Mouse (Mus musculus): ENCODE results near the gene Gckr.

Gene Gckr

GRCm38 (mm10) chr5:31297047-31297757, at the start of gene Gckr:
Gene Gckr (plus strand): TSS chr5:31297443.
- no peak for DNase-seq

- DNase-seq, result no peak
These were observed 46.5 kb upstream of the Gckr start for GRCm38 (mm10) chr5:31250716-31251115.

- peak; percentile 32 for DNase-seq
These were observed 45.6 kb upstream of the Gckr start, which contains the start of gene Krtcap3 for GRCm38 (mm10) chr5:31251541-31252101. Gene Krtcap3 (plus strand): TSS chr5:31251691.

- no peak for DNase-seq
These were observed 45.1 kb upstream of the Gckr start for GRCm38 (mm10) chr5:31252151-31252550.

GRCm38 (mm10) chr5:31252795-31253545, 44.3 kb upstream of the Gckr start:
- no peak for DNase-seq

- DNase-seq, result no peak
These were observed 43.4 kb upstream of the Gckr start for GRCm38 (mm10) chr5:31253806-31254205.

GRCm38 (mm10) chr5:31254452-31254851, 42.8 kb upstream of the Gckr start:
- no peak for DNase-seq

- no peak for DNase-seq
These were observed 42.3 kb upstream of the Gckr start for GRCm38 (mm10) chr5:31254901-31255300.

- DNase-seq, result no peak
These were observed 41.9 kb upstream of the Gckr start for GRCm38 (mm10) chr5:31255381-31255780.

- DNase-seq, result no peak
These were observed 41.3 kb upstream of the Gckr start for GRCm38 (mm10) chr5:31255971-31256370.

GRCm38 (mm10) chr5:31257616-31258015, 39.6 kb upstream of the Gckr start:
- DNase-seq, result no peak

GRCm38 (mm10) chr5:31266101-31266500, 31.1 kb upstream of the Gckr start:
- no peak for DNase-seq

- DNase-seq, result no peak
These were observed 29.6 kb upstream of the Gckr start for GRCm38 (mm10) chr5:31267686-31268085.

- no peak for DNase-seq
These were observed 24.2 kb upstream of the Gckr start for GRCm38 (mm10) chr5:31273018-31273417.

GRCm38 (mm10) chr5:31279245-31279988, 17.8 kb upstream of the Gckr start:
- no peak for DNase-seq

GRCm38 (mm10) chr5:31288225-31288624, 9.0 kb upstream of the Gckr start:
- no peak for DNase-seq

GRCm38 (mm10) chr5:31288655-31289054, 8.6 kb upstream of the Gckr start:
- no peak for DNase-seq

GRCm38 (mm10) chr5:31289626-31290230, 7.5 kb upstream of the Gckr start:
- DNase-seq, result no peak

GRCm38 (mm10) chr5:31290521-31291360, 6.5 kb upstream of the Gckr start, which contains the start of gene Ift172:
Gene Ift172 (minus strand): TSS chr5:31291116.
- DNase-seq, result peak; percentile 96

GRCm38 (mm10) chr5:31291361-31291688, 5.9 kb upstream of the Gckr start:
- DNase-seq, result no peak

GRCm38 (mm10) chr5:31294964-31295605, 2.2 kb upstream of the Gckr start:
- DNase-seq, result no peak

Measured in thymus, postnatal 14 days (tissue).